Mouse (Mus musculus) forebrain, postnatal 0 days (tissue): Measurements from ENCODE around the gene Hoxb5. TPM values are rescaled to one million over a fixed set of nuclear protein-coding genes. Genes with fewer than 3 reads are reported as not detected.
A peak's percentile ranks its signal among the peaks of the same experiment; 100 is the strongest.

Experiments
- ATAC-seq: fragments of 200-750 bp; cut with Nextera tagmentation; 2 replicates; pipeline ENCODE4 v1.8.0; 2017; ENCODE audit warnings: mild to moderate bottlenecking, moderate library complexity
- DNase-seq: peaks from one replicate; pipeline ENCODE4 v3.0.0-alpha.2; 2015
- H3K27ac ChIP-seq: fragments of 300-500 bp; sonication (generic); 2 replicates; pipeline ENCODE4 v1.5.1; 2014; ENCODE audit warnings: low read depth, mild to moderate bottlenecking, antibody characterized with exemption, low read length, moderate library complexity, mixed read lengths
- H3K27me3 ChIP-seq: fragments of 300-500 bp; sonication (generic); 2 replicates; pipeline ENCODE4 v1.6.1; 2014; ENCODE audit warnings: mild to moderate bottlenecking, low read length, mixed read lengths; ENCODE audit not compliant: insufficient read depth
- H3K36me3 ChIP-seq: fragments of 300-500 bp; sonication (generic); 2 replicates; pipeline ENCODE4 v1.6.1; 2014; ENCODE audit warnings: mild to moderate bottlenecking, moderate library complexity; ENCODE audit not compliant: insufficient read depth
- H3K4me1 ChIP-seq: fragments of 300-500 bp; sonication (generic); 2 replicates; pipeline ENCODE4 v1.6.1; 2014; ENCODE audit warnings: antibody characterized with exemption; ENCODE audit not compliant: insufficient read depth
- H3K4me2 ChIP-seq: fragments of 300-500 bp; sonication (generic); 2 replicates; pipeline ENCODE4 v1.6.1; 2014; ENCODE audit warnings: low read depth, mild to moderate bottlenecking, moderate library complexity
- H3K4me3 ChIP-seq: fragments of 300-500 bp; sonication (generic); 2 replicates; pipeline ENCODE4 v1.5.1; 2014; ENCODE audit warnings: low read depth, low read length, mixed read lengths
- H3K9ac ChIP-seq: fragments of 300-500 bp; sonication (generic); 2 replicates; pipeline ENCODE4 v1.6.1; 2014; ENCODE audit warnings: mild to moderate bottlenecking
- H3K9me3 ChIP-seq: fragments of 300-500 bp; sonication (generic); 2 replicates; pipeline ENCODE4 v1.6.1; 2016; ENCODE audit warnings: low read length
- CTCF ChIP-seq: sonication (generic); IDR thresholded peaks from 2 replicates; pipeline ENCODE4 v1.5.1; 2016; ENCODE audit warnings: antibody characterized with exemption, control low read depth, low read depth
- WGBS: fragments of 180-500 bp; shearing (Covaris S2); extraction: QIAGEN DNeasy Blood & Tissue Kit; methylation state at CpG from one replicate; pipeline ENCODE4 v1.1.7; 2014; 5-methylcytosine and 5-hydroxymethylcytosine counted together
- polyA plus RNA-seq: library from polyadenylated mRNA; unstranded; fragments of >200 nt; fragmentation: Nextera tagmentation; extraction: Ambion mirVana; gene quantifications from 2 replicates; pipeline ENCODE4 v1.2.1, GENCODE M21; 2015
- total RNA-seq: library from RNA; depleted of rRNA; stranded (reverse); fragments of >200 nt; gene quantifications from 2 replicates; pipeline ENCODE4 v1.2.3, GENCODE M21; 2014

Hoxb5 gene
- total and polyA plus RNA-seq, 2 experiments from 2014 or later, result not detected

DNA sequence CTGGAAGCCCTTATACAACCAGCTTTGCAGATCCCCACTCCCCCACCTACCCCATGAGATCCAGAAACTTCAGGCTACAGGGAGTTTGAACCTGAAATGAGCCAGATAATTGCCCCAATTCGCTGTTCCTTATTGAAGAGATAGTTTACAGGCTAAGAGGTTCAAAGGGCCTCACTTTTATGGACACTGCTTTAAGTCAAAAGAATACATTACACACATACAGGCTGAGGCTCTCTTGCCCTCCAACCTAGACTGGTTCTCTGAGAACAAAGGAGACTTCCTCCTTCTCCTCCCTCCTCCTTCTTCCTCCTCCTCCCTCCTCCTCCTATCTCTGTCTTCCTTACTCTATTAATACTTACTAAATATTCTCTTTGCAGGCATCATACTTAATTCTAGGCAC, 43.6 kb upstream of the Hoxb5 start:
- no peaks in the 10 kb centered on the region for H3K9me3 ChIP-seq
- H3K4me1 ChIP-seq, result no peaks in the 10 kb centered on the region
- H3K36me3 ChIP-seq, result no peaks in the 10 kb centered on the region
- 0% methylated on average over 1 of the region's 1 CpGs for WGBS
- no peak overlapping the region for H3K27ac ChIP-seq
- H3K4me2 ChIP-seq, result no peak overlapping the region
- no peak overlapping the region for H3K9ac ChIP-seq
- peaks cover 98% of the 10 kb centered on the region for H3K27me3 ChIP-seq
- no peak overlapping the region for H3K4me3 ChIP-seq
- ATAC-seq (no peak), DNase-seq (no peak)
- no peak for TF ChIP-seq CTCF

DNA sequence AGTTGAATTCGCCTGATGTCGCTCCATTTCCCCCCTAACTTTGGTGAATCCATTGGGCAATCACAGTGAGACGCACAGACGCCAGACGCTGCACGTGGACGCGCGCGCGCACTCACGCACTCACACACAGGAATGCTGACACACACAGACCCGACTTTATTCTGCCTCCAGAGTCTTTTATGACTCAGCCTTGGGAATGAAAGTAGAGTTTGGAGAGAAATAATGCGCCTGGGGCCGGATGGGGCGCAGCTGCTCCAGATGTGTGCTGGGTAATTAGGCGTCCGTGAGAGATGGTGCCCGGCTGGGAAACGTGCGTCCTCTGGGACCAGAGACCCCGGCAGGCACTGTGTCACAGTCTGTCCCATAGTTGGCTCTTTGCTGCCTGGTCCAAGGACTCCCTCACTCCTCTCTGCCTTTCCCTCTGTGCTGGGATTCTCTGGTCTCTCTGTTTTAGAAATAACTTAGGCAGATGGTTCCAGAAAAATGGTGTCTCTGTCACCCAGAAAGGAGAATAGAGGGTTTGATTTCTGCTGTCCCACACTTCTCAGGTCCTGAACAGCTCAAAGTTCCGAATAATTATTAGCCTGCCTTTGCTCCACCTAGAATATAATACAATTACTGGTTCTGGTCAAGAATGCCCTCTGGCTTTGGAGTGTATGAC, 42.7 kb upstream of the Hoxb5 start:
- ATAC-seq (no peak), DNase-seq (no peak)
- WGBS, result under 1% methylated on average over 23 of the region's 23 CpGs
- Histone ChIP-seq H3K27ac (no peak overlapping the region), H3K4me2 (no peak overlapping the region), H3K4me1 (no peaks in the 10 kb centered on the region), H3K36me3 (no peaks in the 10 kb centered on the region), H3K4me3 (no peak overlapping the region), H3K27me3 (peaks cover 98% of the 10 kb centered on the region), H3K9ac (no peak overlapping the region), H3K9me3 (no peaks in the 10 kb centered on the region)
- no peak for TF ChIP-seq CTCF

DNA sequence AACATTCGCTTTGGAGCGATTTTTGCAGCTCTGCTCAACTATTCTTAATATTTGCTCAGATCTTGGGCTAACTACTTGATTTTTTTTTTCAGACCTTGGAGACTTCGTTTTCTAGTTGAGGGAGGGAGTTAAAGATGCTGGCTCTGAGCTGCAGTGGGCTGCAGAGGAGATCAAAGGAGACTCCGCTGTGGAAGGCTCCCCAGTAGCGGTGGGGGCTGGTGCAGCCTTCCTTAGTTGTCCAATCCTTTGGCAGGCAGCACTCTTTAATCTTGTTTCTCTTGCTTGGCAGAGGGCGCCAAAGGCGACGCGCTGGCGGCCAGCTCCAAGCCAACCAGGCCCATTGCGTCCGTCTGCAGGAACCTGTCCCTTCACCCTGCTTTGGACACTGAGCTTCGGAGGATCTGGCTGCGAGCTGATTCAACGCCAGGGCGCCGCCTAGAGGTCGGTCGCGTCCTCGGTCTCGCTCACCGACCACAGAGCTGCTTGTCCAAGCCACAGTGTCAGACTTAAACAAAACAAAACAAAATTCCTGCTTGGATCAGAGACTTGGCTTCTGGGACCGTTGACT, 41.7 kb upstream of the Hoxb5 start:
- Histone ChIP-seq H3K27me3 (peaks cover 98% of the 10 kb centered on the region), H3K36me3 (no peaks in the 10 kb centered on the region), H3K9ac (no peak overlapping the region), H3K4me3 (no peak overlapping the region), H3K4me2 (no peak overlapping the region), H3K4me1 (no peaks in the 10 kb centered on the region), H3K27ac (no peak overlapping the region), H3K9me3 (no peaks in the 10 kb centered on the region)
- TF ChIP-seq CTCF, result peak; percentile 61
- no peak for ATAC-seq
- 1% methylated on average over 24 of the region's 24 CpGs for WGBS
- DNase-seq, result no peak

DNA sequence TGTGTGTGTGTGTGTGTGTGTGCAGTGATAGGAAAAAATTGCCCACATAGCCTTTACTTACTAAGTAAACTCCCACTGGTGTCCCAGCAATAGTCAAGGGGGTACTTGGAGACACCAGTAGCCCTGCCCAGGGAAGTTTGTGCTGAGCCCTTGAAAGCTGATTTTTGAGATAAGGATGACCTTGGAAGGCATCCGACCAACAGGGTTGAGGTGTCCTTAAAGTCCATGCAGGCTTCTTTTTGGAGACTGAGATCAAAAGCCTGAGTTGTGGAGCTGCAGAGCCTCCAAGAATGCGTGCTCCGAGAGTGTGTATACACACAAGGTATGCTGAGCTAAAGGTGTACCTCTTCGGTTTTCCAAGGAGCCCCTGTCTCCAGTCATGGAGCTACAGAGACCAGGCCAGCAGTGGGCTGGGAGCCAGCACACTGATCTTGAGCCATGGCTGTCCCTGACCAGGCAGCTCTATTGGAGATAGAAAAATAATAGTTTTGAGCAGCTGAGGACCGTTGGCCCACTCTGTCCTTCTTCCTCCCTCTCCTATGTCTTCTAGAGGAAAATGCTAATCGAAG, 40.8 kb upstream of the Hoxb5 start:
- Histone ChIP-seq H3K4me1 (no peaks in the 10 kb centered on the region), H3K9me3 (no peaks in the 10 kb centered on the region), H3K4me2 (no peak overlapping the region), H3K4me3 (no peak overlapping the region), H3K36me3 (no peaks in the 10 kb centered on the region), H3K27me3 (peaks cover 100% of the 10 kb centered on the region), H3K27ac (no peak overlapping the region), H3K9ac (no peak overlapping the region)
- ATAC-seq (no peak), DNase-seq (no peak)
- no peak for TF ChIP-seq CTCF
- 12% methylated on average over 6 of the region's 6 CpGs for WGBS

DNA sequence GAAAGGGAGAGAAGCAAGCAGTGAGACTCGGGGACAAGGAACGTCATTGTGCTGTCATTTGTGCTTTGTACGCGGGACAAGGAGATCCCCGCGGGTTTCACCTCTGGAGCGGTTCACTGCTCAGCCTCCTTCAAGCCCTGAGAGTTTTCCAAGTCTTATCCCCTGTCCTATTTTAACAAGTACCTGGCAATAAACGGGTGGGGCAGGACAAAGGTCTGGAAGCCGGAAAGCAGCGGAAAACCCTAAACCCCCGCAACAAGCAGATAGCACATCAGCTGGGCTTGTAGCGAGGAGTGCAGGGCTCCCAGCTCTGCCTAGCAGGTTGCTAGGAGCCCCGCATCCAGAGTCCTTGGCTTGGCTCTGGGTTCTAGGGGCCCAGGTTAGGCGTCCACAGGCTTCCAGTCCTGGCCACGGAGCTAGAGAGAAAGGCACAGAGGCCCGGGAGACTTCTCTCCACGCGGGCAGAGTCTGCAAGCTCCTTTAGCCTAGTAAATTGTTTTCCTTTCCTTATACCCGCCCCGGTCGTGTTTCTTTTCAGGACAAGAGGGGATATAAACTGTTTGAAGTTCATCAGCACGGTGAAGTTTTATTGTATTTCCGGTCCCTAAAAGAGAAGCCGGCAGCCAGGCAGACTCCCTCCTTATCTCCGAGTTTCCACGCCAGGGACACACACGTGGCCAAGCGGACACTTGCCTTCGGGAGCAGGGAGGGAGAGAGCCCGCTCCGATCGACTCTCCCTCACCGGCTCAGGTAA, 39.3 kb upstream of the Hoxb5 start:
- H3K9me3 ChIP-seq, result no peaks in the 10 kb centered on the region
- no peak for DNase-seq
- no peaks in the 10 kb centered on the region for H3K4me1 ChIP-seq
- no peak overlapping the region for H3K4me3 ChIP-seq
- no peak overlapping the region for H3K4me2 ChIP-seq
- no peak for TF ChIP-seq CTCF
- H3K36me3 ChIP-seq, result no peaks in the 10 kb centered on the region
- no peak overlapping the region for H3K9ac ChIP-seq
- 1% methylated on average over 33 of the region's 33 CpGs for WGBS
- no peak for ATAC-seq
- H3K27me3 ChIP-seq, result peaks cover 99% of the 10 kb centered on the region
- no peak overlapping the region for H3K27ac ChIP-seq

DNA sequence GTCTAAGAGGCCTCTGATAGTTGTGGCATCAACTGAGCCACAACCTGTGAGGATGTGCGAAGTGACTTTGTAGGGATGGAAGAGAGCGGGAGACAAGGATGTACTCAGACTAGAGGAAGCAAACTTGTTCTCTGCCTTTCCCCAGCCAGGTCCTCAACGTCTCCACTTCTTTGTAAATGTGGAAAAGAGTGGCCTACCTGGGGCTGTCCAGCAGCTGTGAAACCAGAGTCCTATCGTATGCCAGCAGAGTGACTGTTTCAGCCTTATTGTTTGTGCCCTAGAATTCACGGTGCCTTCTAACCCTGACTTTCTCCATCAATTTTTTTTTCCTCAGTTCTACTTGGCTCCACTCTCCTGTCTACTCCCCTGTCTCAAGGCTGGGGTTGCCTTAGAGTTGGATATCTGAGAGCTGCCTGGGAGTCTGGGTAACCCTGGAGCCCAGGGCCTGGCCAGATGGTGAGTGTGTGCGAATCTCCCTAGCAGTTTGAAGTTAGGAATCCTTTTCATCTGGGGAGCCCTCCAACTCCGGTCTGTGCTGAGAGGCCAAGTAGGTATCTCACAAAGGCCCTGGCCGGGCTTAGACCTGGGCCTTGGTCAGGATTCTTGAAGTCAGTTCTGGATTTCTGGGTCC, 38.6 kb upstream of the Hoxb5 start:
- no peak for TF ChIP-seq CTCF
- Histone ChIP-seq H3K9ac (no peak overlapping the region), H3K9me3 (no peaks in the 10 kb centered on the region), H3K4me1 (no peaks in the 10 kb centered on the region), H3K4me3 (no peak overlapping the region), H3K27ac (no peak overlapping the region), H3K36me3 (no peaks in the 10 kb centered on the region), H3K4me2 (no peak overlapping the region), H3K27me3 (peaks cover 99% of the 10 kb centered on the region)
- WGBS, result 5% methylated on average over 8 of the region's 8 CpGs
- ATAC-seq (no peak), DNase-seq (no peak)
